Mouse (Mus musculus) frontal cortex, postnatal 10 days (tissue): ENCODE results near the gene Rpl6.
A peak's percentile ranks its signal among the peaks of the same experiment; 100 is the strongest.

Experiments
- DNase-seq, 2 experiments: peaks; one replicate each; pipeline ENCODE4 v3.0.0; 2022; ENCODE audit warnings: low spot score in 2 of 2, mixed read lengths in 1 of 2

The Rpl6 gene

DNA sequence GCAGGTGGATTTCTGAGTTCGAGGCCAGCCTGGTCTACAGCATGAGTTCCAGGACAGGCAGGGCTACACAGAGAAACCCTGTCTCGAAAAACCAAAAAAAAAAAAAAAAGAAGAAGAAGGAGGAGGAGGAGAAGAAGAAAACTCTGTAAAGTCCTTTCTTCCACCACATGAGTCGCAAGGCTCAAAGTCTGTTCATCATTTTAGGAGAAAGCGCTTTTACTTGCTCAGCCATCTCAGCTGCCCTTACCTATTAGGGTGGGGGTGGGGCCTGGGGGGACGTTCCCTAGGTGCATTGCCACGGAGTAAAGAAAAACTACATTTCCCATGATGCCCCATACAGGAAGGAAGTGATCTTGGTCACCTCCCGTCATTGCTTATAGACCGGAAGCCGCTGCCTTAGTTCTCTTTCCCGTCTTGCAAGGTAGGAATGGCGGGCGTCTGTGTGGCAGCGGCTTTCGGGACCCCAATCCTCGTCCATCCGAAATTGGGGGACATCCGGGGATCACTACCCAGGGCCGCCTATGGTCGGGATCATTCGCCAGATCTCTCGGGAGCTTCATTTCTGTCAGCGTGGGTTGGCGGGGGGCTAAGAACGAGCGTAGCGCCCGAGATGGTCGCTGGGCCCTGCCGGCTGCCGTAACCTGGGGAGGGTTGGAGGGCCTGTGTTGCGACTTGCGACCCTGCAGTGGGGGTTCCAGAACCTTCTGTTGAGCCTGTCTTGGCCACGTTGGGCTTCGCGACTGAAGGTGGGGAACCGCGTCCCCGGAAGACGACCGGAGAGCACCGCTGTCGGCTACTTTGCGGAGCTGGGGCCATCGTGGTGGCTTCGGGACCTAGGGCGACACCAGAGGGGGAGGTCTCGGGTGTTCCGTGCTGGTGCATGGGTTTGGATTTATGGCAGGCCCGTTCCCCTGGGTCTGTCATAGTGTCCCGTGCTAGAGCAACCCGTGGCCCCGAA is at the start of gene Rpl6:
TSS of gene Rpl6 (plus strand) at position 350 of the 958 bp plus-strand sequence.
- DNase-seq = peak; percentile 72 to 78

- no peak for DNase-seq
Observed at GRCm38 (mm10) chr5:121156121-121156520, 48.2 kb upstream of the Rpl6 start.

DNA sequence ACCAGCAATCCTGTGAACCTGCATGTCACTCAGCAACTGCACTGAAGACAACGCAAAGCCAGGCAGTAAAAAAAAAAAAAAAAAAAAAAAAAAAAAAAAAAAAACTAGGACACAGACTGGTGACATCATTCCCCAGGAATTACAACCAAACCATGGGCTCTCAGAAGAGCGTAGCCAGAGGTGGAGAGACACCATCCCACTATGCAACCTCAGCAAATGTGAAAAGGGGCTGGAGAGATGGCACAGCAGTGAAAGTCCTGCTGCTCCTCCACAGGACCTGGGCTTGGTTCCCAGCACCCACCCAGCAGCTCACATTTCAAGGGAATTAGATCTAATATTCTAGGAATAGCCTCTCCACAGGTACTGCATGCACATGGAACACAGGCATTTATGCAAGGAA is 47.3 kb upstream of the Rpl6 start:
- DNase-seq = no peak

- DNase-seq = no peak
Observed at GRCm38 (mm10) chr5:121157489-121157888, 46.8 kb upstream of the Rpl6 start.

DNA sequence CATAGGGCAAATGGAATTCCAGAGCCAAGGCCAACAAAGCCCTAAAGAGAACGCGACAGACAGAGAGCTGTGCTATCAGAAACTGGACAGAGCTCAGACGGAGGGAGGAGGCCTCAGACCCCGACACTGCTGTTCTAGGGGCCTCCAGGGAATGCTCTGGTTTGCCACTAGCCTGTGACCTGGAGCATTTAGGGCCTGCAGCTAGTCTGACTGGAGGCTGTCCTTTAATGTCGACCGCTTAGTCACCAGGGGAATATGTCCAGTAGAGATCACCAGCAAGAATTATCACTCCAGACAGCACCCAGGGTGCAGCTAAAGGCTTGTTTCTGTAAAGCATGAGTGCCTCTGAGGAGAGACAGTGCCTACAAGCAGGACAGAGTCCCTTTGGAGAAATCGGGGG is 45.3 kb upstream of the Rpl6 start:
- no peak for DNase-seq

GRCm38 (mm10) chr5:121162285-121162684 is 42.0 kb upstream of the Rpl6 start:
- no peak for DNase-seq

DNA sequence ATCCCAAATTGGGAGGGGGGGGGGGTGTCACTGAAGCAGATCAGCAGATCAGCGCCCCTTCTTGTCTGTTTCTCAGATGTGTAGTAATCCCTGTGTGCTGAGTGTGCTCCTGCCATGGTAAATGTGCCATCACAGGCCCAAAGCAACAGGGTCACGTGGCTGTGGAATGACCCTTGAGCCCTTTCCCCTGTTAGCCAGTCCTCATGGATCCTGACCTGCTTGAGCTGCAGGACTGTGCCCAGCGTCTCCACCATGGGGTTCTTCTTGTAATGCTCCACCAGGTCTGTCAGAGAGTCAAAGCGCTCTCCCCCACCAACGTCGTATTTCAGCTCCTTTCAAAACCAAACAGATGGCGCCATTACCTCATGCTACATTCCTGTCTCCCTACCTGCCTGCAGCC is 41.4 kb upstream of the Rpl6 start:
- no peak for DNase-seq

DNA sequence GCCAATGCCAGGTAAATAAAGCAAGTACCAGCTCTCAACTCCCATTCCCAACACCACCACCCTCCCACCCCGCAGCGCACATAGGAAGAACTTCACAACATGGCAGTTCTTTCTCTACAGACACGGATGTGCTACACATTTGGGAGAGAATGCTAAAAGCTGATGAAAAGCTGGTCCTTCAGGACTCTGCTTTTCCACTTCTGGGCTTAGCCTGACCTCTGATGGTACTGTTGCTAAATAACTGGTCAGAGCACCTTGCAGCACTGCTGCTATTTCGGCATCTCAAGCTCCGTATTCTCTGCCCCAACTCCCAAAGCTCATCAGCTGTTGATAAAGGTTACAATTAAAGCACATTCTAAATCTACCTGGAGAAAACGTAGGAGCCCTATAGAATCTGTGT is 37.4 kb upstream of the Rpl6 start:
- DNase-seq = no peak

DNA sequence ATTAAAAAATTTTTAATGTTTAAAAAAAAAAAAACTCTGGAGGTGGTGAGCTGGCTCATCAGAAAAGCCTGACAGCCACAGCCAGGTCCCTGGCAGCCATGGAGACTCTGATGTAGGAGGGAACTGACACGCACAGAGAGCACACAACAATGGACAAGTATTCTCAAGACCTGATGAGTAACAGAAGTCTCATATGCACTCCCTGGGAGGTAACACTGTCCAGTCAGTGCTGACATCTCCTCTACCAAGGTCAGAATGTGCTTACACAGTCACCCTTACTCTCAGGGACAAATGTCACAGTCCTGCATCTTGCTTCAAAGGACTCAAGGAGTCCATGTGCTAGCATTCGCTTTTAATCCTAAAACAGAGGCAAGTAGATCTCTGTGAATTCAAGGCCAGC is 34.7 kb upstream of the Rpl6 start:
- DNase-seq = no peak

GRCm38 (mm10) chr5:121172835-121173234 is 31.4 kb upstream of the Rpl6 start:
- DNase-seq = no peak

GRCm38 (mm10) chr5:121179077-121179857 is 25.0 kb upstream of the Rpl6 start:
- no peak for DNase-seq

DNA sequence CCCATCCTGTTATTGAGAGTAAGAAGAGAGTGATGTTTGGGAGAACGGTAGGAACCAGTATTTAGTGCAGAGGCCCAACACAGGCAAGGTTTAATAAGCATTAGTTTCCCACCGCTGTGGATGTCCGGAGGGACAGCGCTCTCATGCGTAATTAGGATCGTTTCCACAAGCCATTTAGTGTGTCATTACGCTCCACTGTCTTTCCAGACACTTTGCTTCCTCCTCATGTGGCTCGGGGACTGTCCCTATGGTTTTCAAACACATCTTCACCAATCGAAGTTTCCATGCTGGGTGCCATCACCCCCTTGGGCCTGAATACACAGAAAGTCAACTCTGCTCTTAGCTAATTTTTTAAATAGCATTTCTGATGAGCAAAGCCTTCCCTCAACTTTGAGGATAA is 21.0 kb upstream of the Rpl6 start:
- no peak for DNase-seq

DNA sequence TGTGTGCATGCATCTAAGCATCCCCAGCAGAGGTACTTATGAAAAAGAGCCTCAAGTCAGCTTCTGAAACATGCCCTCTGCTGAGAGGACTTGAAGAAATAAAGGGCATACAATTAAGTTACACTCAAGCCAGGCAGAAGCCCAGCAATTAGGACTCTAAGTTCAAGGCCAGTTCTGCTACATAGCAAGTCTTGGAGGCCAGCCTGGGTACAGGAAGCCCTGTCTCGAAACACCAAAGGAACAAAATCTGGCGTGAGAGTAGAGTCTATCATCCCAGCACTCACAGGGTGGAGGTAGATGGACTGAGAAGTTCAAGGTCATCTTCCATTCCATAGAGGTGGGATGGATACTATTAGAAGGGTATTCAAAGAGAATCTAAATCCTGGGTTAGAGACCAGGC is 19.9 kb upstream of the Rpl6 start:
- no peak for DNase-seq

DNA sequence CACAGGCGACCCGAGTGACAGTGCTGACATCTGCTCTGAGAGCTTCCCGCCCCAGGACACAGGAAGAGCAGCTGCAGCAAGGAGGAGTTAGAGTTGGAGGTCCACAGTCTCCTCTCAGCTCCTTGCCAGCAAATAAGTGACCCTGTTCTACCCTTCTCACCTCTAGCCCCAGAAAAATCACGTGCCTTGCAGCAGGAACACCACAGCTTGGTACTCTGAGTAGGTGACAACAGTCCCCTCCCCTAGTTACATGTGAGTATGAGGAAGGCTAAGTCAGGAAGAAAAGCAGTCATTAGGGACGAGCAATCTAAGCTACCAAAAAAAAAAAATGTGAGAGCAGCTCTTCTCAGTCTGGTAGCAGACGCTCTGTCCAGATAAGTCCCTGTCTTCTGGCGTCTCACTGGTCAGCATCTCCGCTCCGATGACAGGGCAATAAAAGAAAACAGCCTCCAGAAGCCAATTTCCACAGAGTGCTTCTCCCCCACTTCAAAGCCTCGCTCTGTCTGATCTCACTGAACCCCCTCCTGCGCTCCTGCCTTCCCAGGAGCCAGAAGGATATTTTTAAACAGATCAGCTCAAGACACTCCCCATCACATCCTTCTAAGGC is 19.2 kb upstream of the Rpl6 start:
- DNase-seq = no peak

DNA sequence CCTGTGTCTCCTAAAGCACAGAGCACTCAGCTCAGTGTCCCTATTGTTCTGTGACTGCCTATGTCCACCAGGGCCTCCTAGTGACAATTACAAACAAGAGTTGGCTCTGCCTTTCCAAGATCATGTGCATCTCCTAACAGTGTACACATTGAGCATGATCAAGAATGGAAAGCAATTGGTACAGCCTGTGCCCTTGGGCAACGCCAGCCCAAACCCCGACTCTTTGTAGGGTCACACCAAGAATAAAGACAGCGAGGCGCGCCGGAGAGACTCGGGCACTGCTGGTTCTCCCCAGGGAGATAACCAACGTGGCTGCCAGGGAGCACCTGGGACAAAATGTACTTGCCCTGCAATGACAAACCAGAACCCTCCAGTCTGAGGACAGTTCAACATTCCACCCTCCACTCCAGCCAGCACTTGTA is 16.7 kb upstream of the Rpl6 start:
- no peak for DNase-seq

GRCm38 (mm10) chr5:121188265-121188664 is 16.0 kb upstream of the Rpl6 start:
- DNase-seq = no peak

DNA sequence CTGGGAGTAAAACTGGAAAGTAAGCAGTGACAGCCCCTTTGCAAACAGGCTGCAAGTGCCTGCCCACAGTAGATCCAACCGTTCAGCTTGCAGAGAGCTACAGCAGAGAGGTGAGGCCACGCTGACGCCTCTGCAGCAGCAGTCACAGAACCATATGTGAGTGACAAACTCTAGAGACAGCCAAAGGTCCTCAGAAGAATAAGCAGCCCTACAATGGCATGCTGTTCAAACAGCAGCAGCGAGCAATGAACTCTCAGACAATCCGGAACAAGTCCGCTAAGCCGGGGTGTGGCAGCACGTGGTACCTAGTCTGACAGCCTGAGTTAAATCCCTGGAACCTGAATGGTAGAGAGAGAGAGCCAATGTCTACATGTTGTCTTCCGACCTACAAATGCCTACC is 15.1 kb upstream of the Rpl6 start:
- no peak for DNase-seq

- DNase-seq = no peak
Observed at GRCm38 (mm10) chr5:121190210-121190835, 14.0 kb upstream of the Rpl6 start.

- peak; percentile 54 to 80 for DNase-seq
Observed at GRCm38 (mm10) chr5:121190836-121191583, 13.3 kb upstream of the Rpl6 start, which contains the start of gene Ptpn11. TSS of gene Ptpn11 (minus strand) at chr5:121191397.

- DNase-seq = no peak
Observed at GRCm38 (mm10) chr5:121191584-121191906, 12.7 kb upstream of the Rpl6 start.

DNA sequence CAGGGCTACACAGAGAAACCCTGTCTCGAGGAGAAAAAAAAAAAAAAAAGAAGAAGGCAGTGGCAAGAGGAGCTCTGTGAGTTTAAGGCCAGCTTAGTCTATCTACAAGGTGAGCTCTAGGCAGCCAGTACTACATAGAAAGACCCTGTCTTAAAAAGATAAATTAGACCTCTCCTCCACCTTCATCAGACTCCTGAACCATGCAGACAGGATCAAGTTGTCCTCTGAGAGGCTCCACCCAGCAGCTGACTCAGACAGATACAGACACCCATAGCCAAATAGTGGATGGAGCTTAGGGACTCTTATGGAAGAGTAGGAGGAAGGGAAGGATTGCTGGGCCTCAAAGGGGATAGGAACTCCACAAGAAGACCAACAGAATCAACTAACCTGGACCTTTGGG is 10.1 kb upstream of the Rpl6 start:
- no peak for DNase-seq
